Mouse (Mus musculus) embryonic fibroblast, embryonic 13.5 days (primary cell): ENCODE results near the gene Parp9.

Experiments used
- CTCF ChIP-seq: IDR thresholded peaks from 2 replicates; pipeline ENCODE4 v1.5.1; 2011; ENCODE audit warnings: mild to moderate bottlenecking, control low read depth, low read length, moderate library complexity, borderline replicate concordance; ENCODE audit not compliant: insufficient read depth
- POLR2A ChIP-seq: IDR thresholded peaks from 2 replicates; pipeline ENCODE4 v1.6.1; 2011; ENCODE audit warnings: low read depth, mild to moderate bottlenecking, control low read depth, low read length, moderate library complexity

- TF ChIP-seq CTCF (no peak), POLR2A (no peak)
Measured at GRCm38 (mm10) chr16:35905819-35906485, 32.3 kb upstream of the Parp9 start.
